Mouse (Mus musculus) megakaryocyte-erythroid progenitor cell, adult 5-6 weeks (primary cell): ENCODE measurements at regions not wholly inside any gene's neighbourhood (a gene's known extent, or its start where the extent isn't known, plus 50 kb on each side); places are given as distances from the start of the nearest gene placed in this dataset.
A peak's percentile ranks its signal among the peaks of the same experiment; 100 is the strongest.

Experiments used
- ATAC-seq: replicated peaks from 2 replicates; pipeline ENCODE4 v1.8.0; 2016; ENCODE audit warnings: mild to moderate bottlenecking, inconsistent platforms; ENCODE audit not compliant: severe bottlenecking, poor library complexity, low FRiP score, low TSS enrichment

- no peak for ATAC-seq
Observed at GRCm38 (mm10) chr3:125048429-125048828, 355.4 kb upstream of the Ndst4 start.

GRCm38 (mm10) chr3:125049654-125050053, 354.2 kb upstream of the Ndst4 start:
- ATAC-seq = no peak

GRCm38 (mm10) chr3:125052852-125053251, 351.0 kb upstream of the Ndst4 start:
- no peak for ATAC-seq

- no peak for ATAC-seq
Observed at GRCm38 (mm10) chr3:125072683-125073082, 331.2 kb upstream of the Ndst4 start.

GRCm38 (mm10) chr3:125093010-125093630, 310.8 kb upstream of the Ndst4 start:
- ATAC-seq = peak; percentile 68
